Mouse (Mus musculus) lung, postnatal 4 days (tissue): ENCODE data around the gene Rps6kc1.

Experiments used
- DNase-seq, 2 experiments: peaks; one replicate each; pipeline ENCODE4 v3.0.0; 2021

The Rps6kc1 gene

GRCm38 (mm10) chr1:190832965-190833630, 78.5 kb downstream of the Rps6kc1 start:
- DNase-seq: no peak

DNA sequence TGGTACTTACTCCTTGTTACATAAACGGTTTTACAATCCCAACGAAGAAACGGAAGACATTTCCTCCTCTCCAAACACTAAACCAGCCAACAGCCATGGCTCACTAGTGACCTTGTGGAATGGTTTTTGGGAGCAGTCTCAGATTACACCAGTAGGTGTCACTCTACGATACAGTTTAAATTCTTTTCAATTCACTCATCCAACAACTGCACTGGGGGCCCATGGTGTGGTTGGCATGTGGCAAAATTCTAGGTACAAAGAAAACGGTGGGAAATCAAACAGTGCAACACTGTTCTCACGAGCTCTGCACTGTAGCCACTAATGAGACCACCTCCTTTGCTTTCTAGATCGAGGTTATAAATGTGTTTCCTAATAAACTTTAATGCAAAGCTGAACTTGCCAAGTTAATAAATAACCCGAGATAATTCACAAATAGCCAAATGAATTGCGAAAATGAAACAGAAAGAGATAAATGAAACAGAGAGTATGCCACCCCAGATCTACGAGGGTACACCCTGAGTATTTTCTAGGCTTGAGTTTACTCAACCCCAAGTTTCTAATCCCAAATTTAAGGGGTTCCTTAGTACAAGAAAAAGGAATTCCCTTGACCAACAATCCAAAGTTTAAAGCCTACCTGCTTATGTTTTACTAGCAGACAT, 79.6 kb downstream of the Rps6kc1 start:
- DNase-seq: peak in 1 of 2 experiments; percentile 68

GRCm38 (mm10) chr1:190826486-190827034, 85.0 kb downstream of the Rps6kc1 start:
- DNase-seq: no peak

GRCm38 (mm10) chr1:190823745-190824144, 87.8 kb downstream of the Rps6kc1 start:
- DNase-seq: no peak

DNA sequence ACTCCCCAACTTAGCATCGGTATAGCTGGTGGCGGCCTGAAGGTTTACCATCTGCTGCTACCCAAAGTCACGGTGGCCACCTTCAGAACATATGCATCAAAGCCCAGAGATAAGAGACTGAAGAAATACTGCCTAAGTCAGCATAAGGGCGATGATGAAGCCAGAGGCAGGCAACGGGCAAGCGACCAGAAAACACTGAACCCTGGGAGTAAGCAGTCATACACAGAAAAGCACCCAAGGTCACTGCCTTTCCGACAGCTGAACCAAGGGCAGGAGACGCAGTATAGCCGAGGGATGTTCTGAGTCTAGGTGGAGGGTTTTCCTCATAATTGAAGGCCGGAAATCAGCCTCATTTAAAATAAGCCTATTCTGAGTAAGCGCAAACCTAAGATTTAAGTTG, 95.4 kb downstream of the Rps6kc1 start:
- no peak for DNase-seq

- DNase-seq: no peak
Observed at GRCm38 (mm10) chr1:190810408-190810807, 101.2 kb downstream of the Rps6kc1 start.

- DNase-seq: no peak
Observed at GRCm38 (mm10) chr1:190808766-190809221, 102.8 kb downstream of the Rps6kc1 start.

- no peak for DNase-seq
Observed at GRCm38 (mm10) chr1:190806817-190807216, 104.8 kb downstream of the Rps6kc1 start.

DNA sequence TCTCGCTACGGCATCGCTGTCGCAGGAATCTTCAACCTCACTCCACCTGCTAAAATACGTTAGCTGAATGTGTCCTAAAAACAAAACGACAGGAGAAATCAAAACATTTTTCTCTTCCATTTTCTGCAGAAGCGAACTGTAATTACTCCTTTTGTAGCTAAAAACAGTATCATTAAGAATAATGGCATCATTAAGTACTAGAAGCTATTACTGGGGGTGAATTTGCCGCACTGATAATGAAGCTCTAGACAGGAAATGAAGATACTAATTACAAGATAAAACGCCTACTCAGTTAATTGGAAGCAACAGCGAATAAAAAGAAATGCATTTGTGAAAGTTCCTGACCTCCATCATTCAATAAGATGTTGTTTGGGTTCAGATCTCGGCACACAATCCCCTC, 112.9 kb downstream of the Rps6kc1 start:
- no peak for DNase-seq

DNA sequence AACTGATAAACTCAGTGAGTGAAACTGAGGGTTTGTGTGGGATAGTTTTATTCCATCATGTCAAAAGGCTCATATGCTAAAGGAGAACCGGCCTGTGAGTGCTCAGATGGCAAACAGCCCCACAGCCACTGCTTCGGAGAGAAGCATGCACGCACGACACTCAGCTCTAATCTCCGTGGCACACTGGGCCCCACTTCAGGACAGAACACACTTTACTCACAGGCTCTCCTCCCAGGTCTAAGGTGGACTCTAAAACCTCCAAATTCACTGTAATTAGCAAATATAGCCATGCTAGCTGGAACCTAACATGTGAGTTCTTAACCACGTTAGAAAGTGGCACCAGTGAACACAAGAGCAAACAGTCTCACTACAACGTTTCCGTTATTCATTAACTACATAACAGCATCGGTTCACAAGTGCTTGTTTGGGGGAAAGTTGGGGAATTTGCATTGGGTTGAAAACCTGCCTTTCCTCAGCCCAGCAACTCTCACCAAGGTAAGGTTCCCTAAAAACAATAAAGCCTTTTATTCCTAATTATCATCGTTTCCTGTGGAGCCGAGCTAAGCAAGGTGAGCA, 114.0 kb downstream of the Rps6kc1 start:
- DNase-seq: no peak

- DNase-seq: peak in 1 of 2 experiments; percentile 53
Observed at GRCm38 (mm10) chr1:190796745-190797482, 114.7 kb downstream of the Rps6kc1 start.

GRCm38 (mm10) chr1:190791638-190792037, 119.9 kb downstream of the Rps6kc1 start:
- DNase-seq: no peak

DNA sequence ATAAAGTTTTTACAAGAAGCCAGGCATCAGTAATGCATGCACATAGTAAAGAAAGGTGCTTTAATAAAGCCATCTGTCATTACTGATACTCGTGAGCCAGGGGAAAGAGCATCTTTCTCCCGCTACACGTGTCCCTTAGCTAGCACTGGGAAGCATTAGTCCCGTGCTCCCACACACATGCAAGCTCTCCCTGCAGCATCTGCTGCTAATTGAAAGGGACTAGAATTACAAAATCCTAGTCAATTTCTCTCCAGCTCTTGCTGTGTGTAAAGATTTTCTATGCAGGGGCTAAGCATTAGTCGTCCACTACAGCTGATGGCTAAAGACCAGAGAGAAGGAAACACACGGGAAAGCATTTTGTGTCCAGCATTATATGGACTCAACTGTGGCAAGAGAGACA, 120.8 kb downstream of the Rps6kc1 start:
- DNase-seq: no peak

GRCm38 (mm10) chr1:190777660-190778059, 133.9 kb downstream of the Rps6kc1 start:
- no peak for DNase-seq

GRCm38 (mm10) chr1:190776260-190776659, 135.3 kb downstream of the Rps6kc1 start:
- DNase-seq: no peak

DNA sequence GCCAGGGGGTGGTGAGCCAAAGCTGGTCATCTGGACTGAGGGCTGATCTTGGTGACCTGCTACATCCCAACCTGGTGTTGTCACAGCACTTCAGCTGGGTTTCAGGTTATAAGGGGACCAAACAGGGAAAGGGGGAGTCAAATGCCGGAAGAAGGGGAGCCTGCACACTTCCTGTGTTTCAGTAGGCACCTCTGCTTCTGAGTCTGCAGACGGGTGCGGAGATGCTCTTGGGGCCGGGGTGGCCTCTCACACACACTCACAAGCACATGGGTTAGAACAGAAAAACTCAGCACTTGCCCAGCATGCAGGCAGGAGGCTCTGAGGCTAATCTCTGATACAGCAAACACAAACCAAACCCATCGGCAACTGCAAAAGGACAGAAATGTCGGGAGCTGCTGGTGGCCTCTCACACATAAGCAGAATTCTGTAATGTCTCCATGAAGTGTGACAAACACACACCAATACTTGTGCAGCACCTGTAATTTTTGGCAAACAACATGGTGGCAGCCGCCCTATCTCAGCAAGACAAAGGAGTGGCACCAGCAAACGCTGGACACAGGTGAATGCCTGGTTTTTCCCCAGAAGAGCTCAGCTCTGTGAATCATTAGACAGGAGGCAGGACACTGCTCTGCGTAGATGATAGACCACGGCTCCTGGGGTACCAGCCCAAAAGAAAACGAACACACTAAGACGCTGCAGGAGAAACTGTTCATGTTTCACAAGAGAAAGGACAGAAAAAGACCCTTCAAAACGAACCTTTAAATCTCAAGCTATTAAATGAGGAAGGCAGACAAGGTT, 139.3 kb downstream of the Rps6kc1 start:
- no peak for DNase-seq

DNA sequence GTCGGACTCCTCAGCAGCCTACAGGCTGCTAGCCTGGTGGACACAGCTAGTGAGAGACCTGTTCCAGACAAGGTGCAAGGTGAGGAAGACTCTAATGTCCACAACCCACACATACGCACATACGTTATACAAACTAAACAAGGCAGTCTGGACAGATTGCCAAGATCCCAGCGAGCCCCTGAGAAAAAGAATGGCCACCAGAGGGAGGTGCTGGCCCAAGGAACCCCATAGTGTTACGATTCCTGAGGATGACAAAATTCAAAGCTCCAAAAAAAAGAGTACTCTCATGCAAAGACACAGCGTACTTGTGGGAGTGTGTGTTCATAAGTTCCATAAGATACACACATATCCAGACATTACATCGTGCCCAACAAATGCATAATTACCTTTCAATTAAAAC, 141.8 kb downstream of the Rps6kc1 start:
- DNase-seq: no peak

DNA sequence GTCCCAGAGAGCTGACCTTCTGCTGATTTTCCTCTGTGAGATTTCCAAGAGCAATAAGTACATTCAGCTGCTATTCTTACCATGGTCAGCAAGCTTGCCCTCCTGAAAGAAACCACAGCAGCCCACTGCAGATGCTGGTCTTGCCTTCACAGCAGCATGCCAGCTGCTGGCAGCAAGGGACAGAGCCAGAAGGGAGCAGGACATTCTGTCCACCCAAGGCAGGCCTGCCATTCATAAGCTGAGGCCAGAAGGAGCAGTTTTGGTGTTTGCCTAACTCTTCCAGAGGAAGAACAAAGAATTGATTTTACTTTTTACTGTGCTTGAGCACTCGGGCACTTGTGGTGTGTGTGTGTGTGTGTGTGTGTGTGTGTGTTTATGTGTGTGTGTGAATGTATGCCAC, 143.3 kb downstream of the Rps6kc1 start:
- DNase-seq: no peak

DNA sequence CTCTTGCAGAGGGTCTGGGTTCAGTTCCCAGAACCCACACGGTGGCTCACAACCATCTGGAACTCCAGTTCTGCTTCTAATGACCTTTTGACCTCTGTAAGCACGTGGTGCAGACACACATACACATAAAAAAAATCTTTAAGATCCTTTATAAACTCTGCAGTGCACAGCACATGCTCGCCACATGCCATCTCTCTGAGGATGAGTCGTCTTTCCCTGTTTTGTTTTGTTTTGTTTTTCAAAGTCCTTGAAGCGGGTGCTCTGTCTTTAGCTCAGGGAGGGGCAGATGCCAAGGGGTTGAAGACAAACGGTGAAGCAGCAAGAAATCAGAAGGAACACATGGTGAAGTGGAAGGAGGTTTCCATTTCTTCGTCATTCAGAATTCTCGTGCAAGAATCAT, 143.9 kb downstream of the Rps6kc1 start:
- no peak for DNase-seq

GRCm38 (mm10) chr1:190766800-190767199, 144.8 kb downstream of the Rps6kc1 start:
- DNase-seq: no peak

- DNase-seq: no peak
Observed at GRCm38 (mm10) chr1:190763756-190764155, 147.8 kb downstream of the Rps6kc1 start.

DNA sequence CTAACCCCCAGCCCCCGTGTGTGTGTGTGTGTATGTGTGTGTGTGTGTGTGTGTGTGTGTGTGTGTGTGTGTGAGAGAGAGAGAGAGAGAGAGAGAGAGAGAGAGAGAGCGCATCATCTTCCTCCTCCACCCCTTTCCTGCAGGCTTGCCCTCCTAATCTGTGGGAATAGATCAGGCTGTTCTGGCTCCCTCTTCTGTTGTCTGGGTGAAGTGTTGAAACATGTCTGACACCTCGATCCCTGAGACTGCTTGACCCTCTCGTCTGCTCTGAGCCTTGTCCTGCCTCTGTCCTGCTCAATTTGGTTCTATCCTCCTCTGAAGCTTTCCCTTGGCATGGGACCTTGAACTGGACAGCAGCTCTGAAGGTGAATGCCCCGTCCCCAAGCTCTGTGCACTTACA, 149.8 kb downstream of the Rps6kc1 start:
- no peak for DNase-seq
